Mouse (Mus musculus): ENCODE data around the gene Clca4b. TPM values are rescaled to one million over a fixed set of nuclear protein-coding genes. Genes with fewer than 3 reads are reported as not detected.

The Clca4b gene
- polyA plus RNA-seq (2012; rRNA removed) = not detected in 2 replicates

GRCm38 (mm10) chr3:144932335-144932734, at the start of gene Clca4b:
Gene Clca4b (minus strand): TSS chr3:144932529.
- H3K36me3 ChIP-seq (ENCODE audit: control insufficient read depth, insufficient read depth, low read length) = no peaks in the 10 kb centered on the region
- no peak within 1 kb of the TSS for H3K27ac ChIP-seq (ENCODE audit: insufficient read depth, low read length)
- TF ChIP-seq CTCF (IDR thresholded peaks at IDR 0.05; ENCODE audit: extremely low read depth, insufficient read depth, insufficient read length, insufficient replicate concordance) = no peak
- TF ChIP-seq POLR2A (IDR thresholded peaks at IDR 0.05; ENCODE audit: low read depth, low read length) = no peak

GRCm38 (mm10) chr3:144980551-144980950, 48.2 kb upstream of the Clca4b start:
- Histone ChIP-seq H3K4me1 (ENCODE audit: control insufficient read depth, insufficient read depth, insufficient read length) (no peaks in the 10 kb centered on the region), H3K36me3 (ENCODE audit: control insufficient read depth, insufficient read depth, low read length) (no peaks in the 10 kb centered on the region), H3K27ac (ENCODE audit: insufficient read depth, low read length) (no peak overlapping the region), H3K27me3 (ENCODE audit: control insufficient read depth, insufficient read depth, low read length) (no peaks in the 10 kb centered on the region), H3K4me3 (ENCODE audit: extremely low read depth, insufficient read depth, insufficient read length) (no peak overlapping the region)
- no peak for DNase-seq (ENCODE audit: low read depth in 1 of 2, low spot score in 2 of 2)
- TF ChIP-seq POLR2A (IDR thresholded peaks at IDR 0.05; ENCODE audit: low read depth, low read length) (no peak), CTCF (IDR thresholded peaks at IDR 0.05; ENCODE audit: extremely low read depth, insufficient read depth, insufficient read length, insufficient replicate concordance) (no peak)
- 84% methylated on average over 6 of the region's 6 CpGs for WGBS

More at GRCm38 (mm10) chr3:144932335-144932734, at the start of gene Clca4b:
- Histone ChIP-seq H3K4me3 (ENCODE audit: extremely low read depth, insufficient read depth, insufficient read length) (no peak within 1 kb of the TSS), H3K27me3 (ENCODE audit: control insufficient read depth, insufficient read depth, low read length) (no peaks in the 10 kb centered on the region), H3K4me1 (ENCODE audit: control insufficient read depth, insufficient read depth, insufficient read length) (no peaks in the 10 kb centered on the region)
- no peak for DNase-seq (ENCODE audit: low read depth in 1 of 2, low spot score in 2 of 2)

- Histone ChIP-seq H3K4me3 (ENCODE audit: extremely low read depth, insufficient read depth, insufficient read length) (no peak overlapping the region), H3K36me3 (ENCODE audit: control insufficient read depth, insufficient read depth, low read length) (no peaks in the 10 kb centered on the region), H3K27ac (ENCODE audit: insufficient read depth, low read length) (no peak overlapping the region), H3K4me1 (ENCODE audit: control insufficient read depth, insufficient read depth, insufficient read length) (no peaks in the 10 kb centered on the region), H3K27me3 (ENCODE audit: control insufficient read depth, insufficient read depth, low read length) (no peaks in the 10 kb centered on the region)
- DNase-seq (ENCODE audit: low read depth in 1 of 2, low spot score in 2 of 2) = no peak
- TF ChIP-seq POLR2A (IDR thresholded peaks at IDR 0.05; ENCODE audit: low read depth, low read length) (no peak), CTCF (IDR thresholded peaks at IDR 0.05; ENCODE audit: extremely low read depth, insufficient read depth, insufficient read length, insufficient replicate concordance) (no peak)
- WGBS = 58% methylated on average over 4 of the region's 4 CpGs
These were observed 45.3 kb upstream of the Clca4b start for GRCm38 (mm10) chr3:144977631-144978030.

- H3K4me1 ChIP-seq (ENCODE audit: control insufficient read depth, insufficient read depth, insufficient read length) = no peaks in the 10 kb centered on the region
- WGBS = 90% methylated on average over 1 of the region's 1 CpGs
- no peak overlapping the region for H3K27ac ChIP-seq (ENCODE audit: insufficient read depth, low read length)
- no peak for DNase-seq (ENCODE audit: low read depth in 1 of 2, low spot score in 2 of 2)
- no peaks in the 10 kb centered on the region for H3K36me3 ChIP-seq (ENCODE audit: control insufficient read depth, insufficient read depth, low read length)
- no peaks in the 10 kb centered on the region for H3K27me3 ChIP-seq (ENCODE audit: control insufficient read depth, insufficient read depth, low read length)
- no peak overlapping the region for H3K4me3 ChIP-seq (ENCODE audit: extremely low read depth, insufficient read depth, insufficient read length)
- no peak for TF ChIP-seq CTCF (IDR thresholded peaks at IDR 0.05; ENCODE audit: extremely low read depth, insufficient read depth, insufficient read length, insufficient replicate concordance)
- TF ChIP-seq POLR2A (IDR thresholded peaks at IDR 0.05; ENCODE audit: low read depth, low read length) = no peak
These were observed 43.8 kb upstream of the Clca4b start for GRCm38 (mm10) chr3:144976091-144976490.

- Histone ChIP-seq H3K36me3 (ENCODE audit: control insufficient read depth, insufficient read depth, low read length) (no peaks in the 10 kb centered on the region), H3K27me3 (ENCODE audit: control insufficient read depth, insufficient read depth, low read length) (no peaks in the 10 kb centered on the region), H3K27ac (ENCODE audit: insufficient read depth, low read length) (no peak within 1 kb of the TSS), H3K4me1 (ENCODE audit: control insufficient read depth, insufficient read depth, insufficient read length) (no peaks in the 10 kb centered on the region), H3K4me3 (ENCODE audit: extremely low read depth, insufficient read depth, insufficient read length) (no peak within 1 kb of the TSS)
- TF ChIP-seq POLR2A (IDR thresholded peaks at IDR 0.05; ENCODE audit: low read depth, low read length) (no peak), CTCF (IDR thresholded peaks at IDR 0.05; ENCODE audit: extremely low read depth, insufficient read depth, insufficient read length, insufficient replicate concordance) (no peak)
- DNase-seq (ENCODE audit: low read depth in 1 of 2, low spot score in 2 of 2) = no peak
These were observed 42.6 kb upstream of the Clca4b start, which contains the start of gene Clca4a for GRCm38 (mm10) chr3:144974945-144975344. Gene Clca4a (minus strand): TSS chr3:144975045.

- H3K27ac ChIP-seq (ENCODE audit: insufficient read depth, low read length) = no peak overlapping the region
- TF ChIP-seq CTCF (IDR thresholded peaks at IDR 0.05; ENCODE audit: extremely low read depth, insufficient read depth, insufficient read length, insufficient replicate concordance) (no peak), POLR2A (IDR thresholded peaks at IDR 0.05; ENCODE audit: low read depth, low read length) (no peak)
- no peaks in the 10 kb centered on the region for H3K36me3 ChIP-seq (ENCODE audit: control insufficient read depth, insufficient read depth, low read length)
- 78% methylated on average over 9 of the region's 9 CpGs for WGBS
- no peaks in the 10 kb centered on the region for H3K27me3 ChIP-seq (ENCODE audit: control insufficient read depth, insufficient read depth, low read length)
- H3K4me1 ChIP-seq (ENCODE audit: control insufficient read depth, insufficient read depth, insufficient read length) = no peaks in the 10 kb centered on the region
- no peak for DNase-seq (ENCODE audit: low read depth in 1 of 2, low spot score in 2 of 2)
- H3K4me3 ChIP-seq (ENCODE audit: extremely low read depth, insufficient read depth, insufficient read length) = no peak overlapping the region
These were observed 39.4 kb upstream of the Clca4b start for GRCm38 (mm10) chr3:144971553-144972270.

GRCm38 (mm10) chr3:144969755-144970154, 37.4 kb upstream of the Clca4b start:
- Histone ChIP-seq H3K4me1 (ENCODE audit: control insufficient read depth, insufficient read depth, insufficient read length) (no peaks in the 10 kb centered on the region), H3K4me3 (ENCODE audit: extremely low read depth, insufficient read depth, insufficient read length) (no peak overlapping the region), H3K36me3 (ENCODE audit: control insufficient read depth, insufficient read depth, low read length) (no peaks in the 10 kb centered on the region), H3K27ac (ENCODE audit: insufficient read depth, low read length) (no peak overlapping the region), H3K27me3 (ENCODE audit: control insufficient read depth, insufficient read depth, low read length) (no peaks in the 10 kb centered on the region)
- no peak for TF ChIP-seq CTCF (IDR thresholded peaks at IDR 0.05; ENCODE audit: extremely low read depth, insufficient read depth, insufficient read length, insufficient replicate concordance)
- TF ChIP-seq POLR2A (IDR thresholded peaks at IDR 0.05; ENCODE audit: low read depth, low read length) = no peak
- DNase-seq (ENCODE audit: low read depth in 1 of 2, low spot score in 2 of 2) = no peak
- WGBS = 76% methylated on average over 1 of the region's 1 CpGs
